Mouse (Mus musculus) embryonic facial prominence, embryonic 15.5 days (tissue): ENCODE results near the gene Mapkbp1. TPM values are rescaled to one million over a fixed set of nuclear protein-coding genes. Genes with fewer than 3 reads are reported as not detected.
A peak's percentile ranks its signal among the peaks of the same experiment; 100 is the strongest.

Experiments
- ATAC-seq: fragments of 200-750 bp; cut with Nextera tagmentation; 2 replicates; pipeline ENCODE4 v1.8.0; 2017; ENCODE audit warnings: low read depth, moderate TSS enrichment; ENCODE audit not compliant: insufficient number of reproducible peaks, low FRiP score, low TSS enrichment
- H3K27ac ChIP-seq: fragments of 300-500 bp; sonication (generic); replicated peaks from 2 replicates; pipeline ENCODE4 v1.5.1; 2015; ENCODE audit warnings: mild to moderate bottlenecking, inconsistent platforms
- H3K27me3 ChIP-seq: fragments of 300-500 bp; sonication (generic); 2 replicates; pipeline ENCODE4 v1.6.1; 2015; ENCODE audit warnings: inconsistent platforms
- H3K36me3 ChIP-seq: fragments of 300-500 bp; sonication (generic); 2 replicates; pipeline ENCODE4 v1.6.1; 2015; ENCODE audit warnings: mild to moderate bottlenecking, inconsistent platforms
- H3K4me1 ChIP-seq: fragments of 300-500 bp; sonication (generic); 2 replicates; pipeline ENCODE4 v1.6.1; 2015; ENCODE audit warnings: inconsistent platforms
- H3K4me2 ChIP-seq: fragments of 300-500 bp; sonication (generic); replicated peaks from 2 replicates; pipeline ENCODE4 v1.6.1; 2015; ENCODE audit warnings: mild to moderate bottlenecking, inconsistent platforms
- H3K4me3 ChIP-seq: fragments of 300-500 bp; sonication (generic); replicated peaks from 2 replicates; pipeline ENCODE4 v1.5.1; 2015; ENCODE audit warnings: mild to moderate bottlenecking, inconsistent platforms
- H3K9ac ChIP-seq: fragments of 300-500 bp; sonication (generic); 2 replicates; pipeline ENCODE4 v1.6.1; 2015; ENCODE audit warnings: inconsistent platforms
- H3K9me3 ChIP-seq: fragments of 300-500 bp; sonication (generic); replicated peaks from 2 replicates; pipeline ENCODE4 v1.6.1; 2016; ENCODE audit warnings: inconsistent platforms
- WGBS: fragments of 180-500 bp; shearing (Covaris S2); methylation state at CpG from one replicate; pipeline ENCODE4 v1.1.7; 2015; 5-methylcytosine and 5-hydroxymethylcytosine counted together
- microRNA-seq: library from miRNA; unstranded; fragments of <30 nt; microRNA quantifications from one replicate; pipeline ENCODE4, GENCODE M21; 2016; ENCODE audit warnings: borderline number of aligned reads
- polyA plus RNA-seq: library from polyadenylated mRNA; unstranded; fragments of >200 nt; fragmentation: Nextera tagmentation; extraction: Ambion mirVana; gene quantifications from 2 replicates; pipeline ENCODE4 v1.2.1, GENCODE M21; 2015

The Mapkbp1 gene
- polyA plus RNA-seq, 1 experiment from 2014 or later, result 5.2 TPM

DNA sequence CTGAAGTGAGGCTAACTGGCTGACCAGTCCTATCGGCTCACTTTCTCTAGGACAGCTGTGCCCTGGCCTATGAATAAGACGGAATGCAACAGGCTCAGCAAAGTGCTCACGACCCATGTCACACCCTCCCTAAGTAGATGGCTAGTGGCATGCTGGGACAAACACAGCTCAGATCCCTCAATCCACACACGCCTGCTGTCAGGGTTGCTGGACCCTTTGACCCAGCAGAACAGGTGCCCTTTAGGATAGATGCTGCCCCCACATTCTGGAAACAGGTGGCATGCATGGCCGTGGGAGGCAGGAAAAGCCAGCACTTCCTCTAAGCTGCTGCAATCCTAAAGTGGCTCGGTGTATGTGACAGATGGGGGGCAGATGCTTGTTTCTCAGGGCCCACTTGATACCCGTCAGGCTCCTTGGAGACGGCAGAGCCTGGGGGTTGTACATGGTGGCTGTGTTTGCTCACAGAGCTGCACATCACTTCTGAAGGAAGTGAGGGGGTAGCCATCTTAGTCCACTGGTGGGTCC lies 97.0 kb downstream of the Mapkbp1 start:
- 47% methylated on average over 8 of the region's 8 CpGs for WGBS
- Histone ChIP-seq H3K9ac (no peak overlapping the region), H3K4me2 (no peak overlapping the region), H3K27me3 (no peaks in the 10 kb centered on the region), H3K4me3 (no peak overlapping the region), H3K4me1 (no peaks in the 10 kb centered on the region; the same call in 1 of the 2 replicates), H3K9me3 (no peaks in the 10 kb centered on the region), H3K36me3 (no peaks in the 10 kb centered on the region), H3K27ac (no peak overlapping the region)
- ATAC-seq, result peak; percentile 39

DNA sequence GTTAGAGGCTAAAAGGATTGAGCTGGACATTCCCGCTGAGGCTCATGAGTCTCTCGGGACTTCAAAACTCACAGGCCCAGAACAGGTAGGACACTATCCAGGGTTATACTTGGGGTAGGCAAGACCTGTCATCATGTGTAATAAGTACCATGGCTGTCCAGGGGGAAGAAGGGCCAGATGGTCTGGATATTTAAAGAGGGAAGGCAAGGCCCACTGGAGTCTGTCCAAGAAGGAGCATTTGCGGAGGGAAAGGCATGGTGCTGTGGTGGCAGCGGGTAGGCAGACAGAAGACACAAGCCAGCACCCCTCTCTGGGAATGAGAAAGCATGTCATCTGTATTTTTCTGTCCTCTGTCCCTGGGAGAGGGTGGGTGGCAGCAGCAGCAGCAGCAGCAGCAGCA lies 101.6 kb downstream of the Mapkbp1 start:
- H3K27me3 ChIP-seq, result peaks cover 17% of the 10 kb centered on the region
- H3K9me3 ChIP-seq, result no peaks in the 10 kb centered on the region
- 82% methylated on average over 4 of the region's 4 CpGs for WGBS
- H3K4me2 ChIP-seq, result no peak overlapping the region
- H3K9ac ChIP-seq, result no peak overlapping the region
- H3K4me3 ChIP-seq, result no peak overlapping the region
- H3K4me1 ChIP-seq, result peaks cover 8% of the 10 kb centered on the region
- H3K36me3 ChIP-seq, result no peaks in the 10 kb centered on the region
- ATAC-seq, result no peak
- H3K27ac ChIP-seq, result no peak overlapping the region

DNA sequence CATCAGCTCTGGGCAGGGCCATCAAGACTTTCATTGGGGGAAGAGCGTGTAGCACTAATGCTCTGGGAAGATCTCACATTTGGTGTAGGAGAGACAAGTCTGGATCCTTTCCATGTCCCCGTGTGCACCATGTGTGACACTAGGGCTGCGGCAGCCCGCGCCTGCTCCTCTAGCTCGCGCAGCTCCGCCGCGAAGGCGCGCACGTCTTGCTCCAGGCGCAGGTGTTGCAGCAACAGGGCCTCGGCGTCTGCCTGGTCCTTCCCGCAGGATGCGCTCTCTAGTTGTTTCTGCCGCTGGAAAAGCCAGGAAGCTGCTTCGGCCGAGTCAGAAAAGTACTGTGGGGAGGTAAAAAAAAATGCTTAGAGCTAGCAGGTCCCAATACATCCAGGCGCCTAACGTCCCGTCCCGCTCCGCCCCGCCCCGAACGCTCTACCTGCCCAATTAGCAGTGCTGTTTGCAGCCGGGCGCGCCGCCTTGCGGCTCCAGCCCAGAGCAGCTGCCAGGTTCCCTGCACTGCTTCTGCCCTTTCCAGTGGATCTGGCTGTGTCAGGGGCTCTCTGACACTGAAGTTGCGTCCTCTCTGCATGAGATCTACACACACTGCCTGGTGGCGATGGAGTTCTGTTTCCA lies 103.7 kb downstream of the Mapkbp1 start:
- ATAC-seq, result 0 out of 2 replicates have a peak, but pooled peaks have one; percentile 37

More for the DNA sequence above, 103.7 kb downstream of the Mapkbp1 start:
- H3K4me1 ChIP-seq, result peaks cover 8% of the 10 kb centered on the region
- peaks cover 17% of the 10 kb centered on the region for H3K27me3 ChIP-seq
- WGBS, result 1% methylated on average over 36 of the region's 36 CpGs
- H3K4me2 ChIP-seq, result peak overlapping the region; percentile 65
- H3K9me3 ChIP-seq, result no peaks in the 10 kb centered on the region
- H3K4me3 ChIP-seq, result peak overlapping the region; percentile 40
- 0 out of 2 replicates have a peak overlapping the region, but pooled peaks have one; percentile 9 for H3K9ac ChIP-seq
- no peaks in the 10 kb centered on the region for H3K36me3 ChIP-seq
- no peak overlapping the region for H3K27ac ChIP-seq

Small RNA genes lying within 50 kb of the gene (microRNA-seq; reads per million reads assigned to microRNA genes)
- gene Mir7665, result not detected

Other genes starting within 250 kb of the Mapkbp1 start
- gene Itpka, start 230.4 kb upstream of the Mapkbp1 start, polyA plus RNA-seq, result 1.7 and 2.0 TPM in 2 replicates
- 0.24 and 0.49 TPM in 2 replicates for gene Ltk, start 212.3 kb upstream of the Mapkbp1 start, polyA plus RNA-seq
- gene Rpap1, start 185.2 kb upstream of the Mapkbp1 start, polyA plus RNA-seq, result 24.5 and 25.8 TPM in 2 replicates
- 31.2 and 31.8 TPM in 2 replicates for gene Tyro3, start 175.0 kb upstream of the Mapkbp1 start, polyA plus RNA-seq
- 29.9 and 30.9 TPM in 2 replicates for gene Mga, start 75.5 kb upstream of the Mapkbp1 start, polyA plus RNA-seq
- 16.7 and 20.8 TPM in 2 replicates for gene Jmjd7, start 54.8 kb downstream of the Mapkbp1 start, polyA plus RNA-seq
- gene Gm28042, start 54.8 kb downstream of the Mapkbp1 start, polyA plus RNA-seq, result 3.7 and 6.1 TPM in 2 replicates
- 2.4 and 3.8 TPM in 2 replicates for gene Pla2g4b, start 60.7 kb downstream of the Mapkbp1 start, polyA plus RNA-seq
- 59.7 and 67.5 TPM in 2 replicates for gene Ehd4, start 181.9 kb downstream of the Mapkbp1 start, polyA plus RNA-seq